Mouse (Mus musculus) MEL (cell line): ENCODE measurements around the gene Uncx. TPM values are rescaled to one million over a fixed set of nuclear protein-coding genes. Genes with fewer than 3 reads are reported as not detected.
A peak's percentile ranks its signal among the peaks of the same experiment; 100 is the strongest.

Source experiments
- DNase-seq: peaks from one replicate; pipeline ENCODE4 v3.0.0; 2011; ENCODE audit warnings: low read depth, low spot score
- H3K27ac ChIP-seq: 2 replicates; pipeline ENCODE4 v1.5.1; 2012; ENCODE audit warnings: low read depth, mild to moderate bottlenecking, control low read depth, low read length, moderate library complexity; ENCODE audit not compliant: control insufficient read depth
- H3K27me3 ChIP-seq, 2 experiments: fragments of 150-350 bp in 1 of 2; sonication (generic) in 1 of 2; 2 replicates each; pipeline ENCODE4 v1.6.1; 2012; ENCODE audit warnings: low read length in 2 of 2, mild to moderate bottlenecking in 2 of 2, improper control_type of control experiment in 1 of 2, moderate library complexity in 1 of 2; ENCODE audit not compliant: insufficient read depth in 2 of 2, control insufficient read depth in 1 of 2
- H3K36me3 ChIP-seq, 2 experiments: 2 replicates each; pipeline ENCODE4 v1.6.1; 2012 to 2014; ENCODE audit warnings: low read length in 2 of 2, improper control_type of control experiment in 1 of 2, inconsistent platforms in 1 of 2, mild to moderate bottlenecking in 1 of 2; ENCODE audit not compliant: insufficient read depth in 2 of 2, control insufficient read depth in 1 of 2
- H3K4me1 ChIP-seq, 2 experiments: fragments of 150-350 bp in 1 of 2; sonication (generic) in 1 of 2; 2 replicates each; pipeline ENCODE4 v1.6.1; 2012; ENCODE audit warnings: low read length in 2 of 2, improper control_type of control experiment in 1 of 2, mild to moderate bottlenecking in 1 of 2; ENCODE audit not compliant: insufficient read depth in 2 of 2, control insufficient read depth in 1 of 2
- H3K4me3 ChIP-seq, 2 experiments: fragments of 150-350 bp in 1 of 2; sonication (generic) in 1 of 2; 2 replicates each; pipeline ENCODE4 v1.5.1; 2012; ENCODE audit warnings: low read depth in 2 of 2, low read length in 2 of 2, mild to moderate bottlenecking in 2 of 2, moderate library complexity in 2 of 2, control low read depth in 1 of 2, improper control_type of control experiment in 1 of 2; ENCODE audit not compliant: control insufficient read depth in 1 of 2, insufficient read depth in 1 of 2
- H3K79me2 ChIP-seq: 2 replicates; pipeline ENCODE4 v1.6.1; 2012; ENCODE audit warnings: mild to moderate bottlenecking, low read length, moderate library complexity; ENCODE audit not compliant: control insufficient read depth, poor library complexity, insufficient read depth
- H3K9ac ChIP-seq: 2 replicates; pipeline ENCODE4 v1.6.1; 2012; ENCODE audit warnings: low read depth, mild to moderate bottlenecking, control low read depth, low read length, moderate library complexity; ENCODE audit not compliant: control insufficient read depth, poor library complexity, severe bottlenecking
- H3K9me3 ChIP-seq: fragments of 150-350 bp; sonication (generic); replicated peaks from 2 replicates; pipeline ENCODE4 v1.6.1; 2012; ENCODE audit warnings: mild to moderate bottlenecking, low read length, improper control_type of control experiment, moderate library complexity; ENCODE audit not compliant: insufficient read depth
- ELF1 ChIP-seq: IDR thresholded peaks from 2 replicates; pipeline ENCODE4 v1.6.1; 2014; ENCODE audit warnings: low read depth, mild to moderate bottlenecking, inconsistent platforms, low read length, improper control_type of control experiment, moderate library complexity
- EP300 ChIP-seq, 2 experiments: IDR thresholded peaks; 2 replicates each; pipeline ENCODE4 v1.6.1; 2011; ENCODE audit warnings: improper control_type of control experiment in 2 of 2, low read length in 2 of 2, low read depth in 1 of 2, mild to moderate bottlenecking in 1 of 2
- GABPA ChIP-seq: IDR thresholded peaks from 2 replicates; pipeline ENCODE4 v1.6.1; 2012; ENCODE audit warnings: low read depth, mild to moderate bottlenecking, inconsistent platforms, low read length, improper control_type of control experiment, moderate library complexity
- HCFC1 ChIP-seq: IDR thresholded peaks from 2 replicates; pipeline ENCODE4 v1.6.1; 2012; ENCODE audit warnings: low read depth, mild to moderate bottlenecking, inconsistent platforms, low read length, improper control_type of control experiment, moderate library complexity
- KAT2A ChIP-seq: conservative IDR thresholded peaks from 2 replicates; pipeline ENCODE4 v1.6.1; 2012; ENCODE audit warnings: low read depth, low read length, improper control_type of control experiment, inconsistent platforms
- MAFK ChIP-seq: IDR thresholded peaks from 2 replicates; pipeline ENCODE4 v1.6.1; 2011; ENCODE audit warnings: low read depth, mild to moderate bottlenecking, low read length, improper control_type of control experiment, borderline replicate concordance
- MAZ ChIP-seq: IDR thresholded peaks from 2 replicates; pipeline ENCODE4 v1.6.1; 2012; ENCODE audit warnings: low read depth, mild to moderate bottlenecking, inconsistent platforms, low read length, improper control_type of control experiment
- MEF2A ChIP-seq: IDR thresholded peaks from 2 replicates; pipeline ENCODE4 v1.6.1; 2014; ENCODE audit warnings: low read depth, mild to moderate bottlenecking, inconsistent platforms, low read length, improper control_type of control experiment; ENCODE audit not compliant: poor library complexity, insufficient replicate concordance, severe bottlenecking; ENCODE audit errors: extremely low read depth
- NRF1 ChIP-seq: IDR thresholded peaks from 2 replicates; pipeline ENCODE4 v1.6.1; 2014; ENCODE audit warnings: low read depth, mild to moderate bottlenecking, inconsistent platforms, low read length, improper control_type of control experiment, moderate library complexity; ENCODE audit not compliant: poor library complexity, insufficient read depth, severe bottlenecking
- POLR2A ChIP-seq, 2 experiments: IDR thresholded peaks; 2 replicates each; pipeline ENCODE4 v1.6.1; 2011 to 2012; ENCODE audit warnings: low read length in 2 of 2, mild to moderate bottlenecking in 2 of 2, control low read depth in 1 of 2, improper control_type of control experiment in 1 of 2, low read depth in 1 of 2, moderate library complexity in 1 of 2; ENCODE audit not compliant: control insufficient read depth in 1 of 2, insufficient read depth in 1 of 2, poor library complexity in 1 of 2
- POLR2AphosphoS2 ChIP-seq: IDR thresholded peaks from 2 replicates; pipeline ENCODE4 v1.6.1; 2011; ENCODE audit warnings: low read length, improper control_type of control experiment
- POLR2AphosphoS5 ChIP-seq: IDR thresholded peaks from 2 replicates; pipeline ENCODE4 v1.6.1; 2012; ENCODE audit warnings: low read depth, borderline replicate concordance, mild to moderate bottlenecking, inconsistent platforms, low read length, moderate library complexity, mixed read lengths
- RCOR1 ChIP-seq: IDR thresholded peaks from 2 replicates; pipeline ENCODE4 v1.6.1; 2012; ENCODE audit warnings: low read depth, mild to moderate bottlenecking, inconsistent platforms, low read length, improper control_type of control experiment
- TAL1 ChIP-seq: IDR thresholded peaks from 2 replicates; pipeline ENCODE4 v1.6.1; 2012; ENCODE audit warnings: mild to moderate bottlenecking, inconsistent platforms, low read length, moderate library complexity, mixed read lengths
- TBP ChIP-seq: IDR thresholded peaks from 2 replicates; pipeline ENCODE4 v1.8.0; 2011; ENCODE audit warnings: low read depth, low read length, improper control_type of control experiment
- USF1 ChIP-seq: IDR thresholded peaks from 2 replicates; pipeline ENCODE4 v1.6.1; 2014; ENCODE audit warnings: low read depth, mild to moderate bottlenecking, inconsistent platforms, low read length, improper control_type of control experiment, moderate library complexity
- USF2 ChIP-seq, 2 experiments: IDR thresholded peaks; 2 replicates each; pipeline ENCODE4 v1.6.1; 2011 to 2012; ENCODE audit warnings: improper control_type of control experiment in 2 of 2, low read length in 2 of 2, borderline replicate concordance in 1 of 2, inconsistent platforms in 1 of 2, low read depth in 1 of 2, mild to moderate bottlenecking in 1 of 2; ENCODE audit not compliant: insufficient read depth in 1 of 2
- ZC3H11A ChIP-seq: IDR thresholded peaks from 2 replicates; pipeline ENCODE4 v1.6.1; 2012; ENCODE audit warnings: low read depth, mild to moderate bottlenecking, inconsistent platforms, low read length, improper control_type of control experiment
- ZNF384 ChIP-seq: IDR thresholded peaks from 2 replicates; pipeline ENCODE4 v1.6.1; 2012; ENCODE audit warnings: low read depth, mild to moderate bottlenecking, inconsistent platforms, low read length, improper control_type of control experiment
- polyA plus RNA-seq, 2 experiments: library from polyadenylated mRNA; stranded (reverse) in 1 of 2; unstranded in 1 of 2; fragments of >175 nt in 1 of 2; fragments of >200 nt in 1 of 2; gene quantifications; 2 replicates each; pipeline versions ENCODE4 v1.2.1 to v1.2.4; 2012; ENCODE audit warnings: low replicate concordance in 2 of 2, low read depth in 1 of 2; ENCODE audit not compliant: insufficient read length in 2 of 2, insufficient read depth in 1 of 2, missing spikeins in 1 of 2
- total RNA-seq: library from RNA; depleted of rRNA; stranded (reverse); fragments of 300-350 nt; gene quantifications from 2 replicates; pipeline ENCODE4 v1.2.3, GENCODE M21; 2012

The Uncx gene
- total and polyA plus RNA-seq, 3 experiments, result not detected

GRCm38 (mm10) chr5:139555476-139556115 is 12.3 kb downstream of the Uncx start:
- Histone ChIP-seq H3K27me3 (no peaks in the 10 kb centered on the region), H3K79me2 (no peaks in the 10 kb centered on the region), H3K4me1 (peaks cover 0 to 10% of the 10 kb centered on the region in 2 experiments; a peak in 2 of 4 replicates), H3K27ac (peak overlapping the region; percentile 10; the same call in 1 of the 2 replicates), H3K9ac (peak overlapping the region; percentile 36), H3K36me3 (peaks cover 0 to 7% of the 10 kb centered on the region in 2 experiments; a peak in 2 of 4 replicates), H3K4me3 (no peak overlapping the region), H3K9me3 (no peaks in the 10 kb centered on the region)
- TF ChIP-seq RCOR1 (0 out of 2 replicates have a peak, but pooled peaks have one; percentile 15), USF2 (IDR thresholded peaks at IDR 0.05; ENCODE audit: borderline replicate concordance in 1 of 2, insufficient read depth in 1 of 2, low read depth in 1 of 2, low read length in 2 of 2) (no peak), MAFK (no peak), POLR2AphosphoS2 (no peak), POLR2A (IDR thresholded peaks at IDR 0.05; ENCODE audit: control insufficient read depth in 1 of 2, insufficient read depth in 1 of 2, low read depth in 1 of 2, low read length in 2 of 2, poor library complexity in 1 of 2) (0 out of 4 replicates have a peak, but pooled peaks of 1 of the 2 experiments have one; percentile 34), TBP (0 out of 2 replicates have a peak, but pooled peaks have one; percentile 55), ELF1 (0 out of 2 replicates have a peak, but pooled peaks have one; percentile 38), HCFC1 (0 out of 2 replicates have a peak, but pooled peaks have one; percentile 32), EP300 (IDR thresholded peaks at IDR 0.05; ENCODE audit: low read depth in 1 of 2, low read length in 2 of 2) (peak in 1 of 2 experiments; percentile 21; a peak in 1 of 4 replicates)
- peak; percentile 76 for DNase-seq

GRCm38 (mm10) chr5:139556116-139556678 is 12.9 kb downstream of the Uncx start:
- TF ChIP-seq USF1, result no peak
- TF ChIP-seq MAFK, result no peak
- TF ChIP-seq TBP, result no peak
- no peak for TF ChIP-seq KAT2A
- TF ChIP-seq MEF2A, result no peak
- TF ChIP-seq ZC3H11A, result no peak
- no peak for TF ChIP-seq TAL1
- no peak for TF ChIP-seq NRF1
- TF ChIP-seq GABPA, result no peak
- TF ChIP-seq ZNF384, result no peak
- no peak for TF ChIP-seq POLR2AphosphoS5
- no peak for TF ChIP-seq POLR2AphosphoS2
- no peak for TF ChIP-seq MAZ
- H3K27me3 ChIP-seq, result no peaks in the 10 kb centered on the region
- no peaks in the 10 kb centered on the region for H3K9me3 ChIP-seq
- H3K36me3 ChIP-seq, result peaks cover 0 to 7% of the 10 kb centered on the region in 2 experiments; a peak in 2 of 4 replicates
- H3K79me2 ChIP-seq, result no peaks in the 10 kb centered on the region
- no peak for DNase-seq
- H3K4me1 ChIP-seq, result peaks cover 0 to 10% of the 10 kb centered on the region in 2 experiments; a peak in 2 of 4 replicates
- no peak overlapping the region for H3K27ac ChIP-seq
- no peak overlapping the region for H3K4me3 ChIP-seq
- peak overlapping the region; percentile 36; the same call in 1 of the 2 replicates for H3K9ac ChIP-seq
